Mouse (Mus musculus) hematopoietic multipotent progenitor cell, adult 10-12 weeks (in vitro differentiated cells): ENCODE results near the gene Nkain2. TPM values are rescaled to one million over a fixed set of nuclear protein-coding genes. Genes with fewer than 3 reads are reported as not detected.

Experiments used
- polyA plus RNA-seq: library from polyadenylated mRNA; stranded (reverse); fragments of >175 nt; gene quantifications from 2 replicates; pipeline ENCODE4 v1.2.3, GENCODE M21; 2012; ENCODE audit warnings: low replicate concordance

Nkain2 gene
- polyA plus RNA-seq: not detected in 2 replicates

GRCm38 (mm10) chr10:32889652-32890506 lies at the start of gene Nkain2:
Gene Nkain2 (minus strand): TSS chr10:32890462.

Other genes starting within 250 kb of the Nkain2 start
- gene Trdn, start 190.1 kb upstream of the Nkain2 start, polyA plus RNA-seq: 0.03 TPM in 1 of 2 replicates, not detected in the other